Mouse (Mus musculus): Measurements from ENCODE around the gene Pacrg.

DNA sequence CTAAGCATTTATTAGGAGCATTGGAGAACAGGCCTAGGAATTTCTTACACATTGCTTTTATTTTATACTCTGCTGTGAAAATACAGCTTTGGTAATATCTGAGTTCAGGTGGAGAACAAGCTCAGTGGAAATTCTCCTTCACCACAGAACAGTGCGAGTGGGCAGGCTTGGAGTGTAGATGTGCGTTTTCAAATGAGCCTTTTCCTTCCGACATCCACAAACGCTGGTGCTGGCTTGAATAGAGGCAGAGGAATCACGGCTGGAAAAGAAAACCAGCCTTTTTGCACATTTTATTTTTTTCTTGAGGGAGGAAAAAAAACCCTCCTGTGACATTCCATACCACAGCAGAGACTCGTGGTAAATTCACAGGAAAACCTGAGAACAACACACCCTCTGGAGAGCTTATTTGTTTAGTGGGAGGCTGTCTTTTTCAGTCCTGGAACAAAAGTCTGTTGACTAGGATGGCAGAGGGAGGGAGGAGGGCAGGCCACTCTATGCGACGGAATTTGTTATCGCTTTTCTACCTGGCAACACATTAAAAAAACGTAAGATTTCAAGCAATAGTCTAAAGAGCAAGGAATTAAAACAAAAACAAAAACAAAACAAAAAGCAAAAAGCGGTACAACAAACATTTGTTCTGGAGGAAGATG is 320.5 kb downstream of the Pacrg start:
- TF ChIP-seq GATA1 (IDR thresholded peaks at IDR 0.05; ENCODE audit: borderline replicate concordance, low read length) (no peak), CTCF (IDR thresholded peaks at IDR 0.05; ENCODE audit: low read depth, low read length) (no peak), POLR2AphosphoS5 (IDR thresholded peaks at IDR 0.05; ENCODE audit: insufficient replicate concordance, low read depth, low read length) (no peak)

Measured in G1E (cell line).